Mouse (Mus musculus) lung, postnatal 0 days (tissue): Measurements from ENCODE around the gene Lst1.

Source experiments
- CTCF ChIP-seq: IDR thresholded peaks from 2 replicates; pipeline ENCODE4 v1.5.1; 2016; ENCODE audit warnings: antibody characterized with exemption, mild to moderate bottlenecking
- EP300 ChIP-seq: IDR thresholded peaks from 2 replicates; pipeline ENCODE4 v1.6.1; 2016; ENCODE audit warnings: antibody characterized with exemption, mild to moderate bottlenecking, control low read depth

GRCm38 (mm10) chr17:35201128-35201527, 12.9 kb upstream of the Lst1 start:
- TF ChIP-seq CTCF (no peak), EP300 (no peak)
